Mouse (Mus musculus): ENCODE data around the gene Alyref2. TPM values are rescaled to one million over a fixed set of nuclear protein-coding genes. Genes with fewer than 3 reads are reported as not detected.

Alyref2 gene
- total RNA-seq, 2 experiments from 2014 or later = 0.60 to 4.8 TPM

- ATAC-seq (replicated peaks; ENCODE audit: low FRiP score, poor library complexity, severe bottlenecking) = no peak
These were observed 3.4 kb upstream of the Alyref2 start for GRCm38 (mm10) chr1:171499856-171500255.

DNA sequence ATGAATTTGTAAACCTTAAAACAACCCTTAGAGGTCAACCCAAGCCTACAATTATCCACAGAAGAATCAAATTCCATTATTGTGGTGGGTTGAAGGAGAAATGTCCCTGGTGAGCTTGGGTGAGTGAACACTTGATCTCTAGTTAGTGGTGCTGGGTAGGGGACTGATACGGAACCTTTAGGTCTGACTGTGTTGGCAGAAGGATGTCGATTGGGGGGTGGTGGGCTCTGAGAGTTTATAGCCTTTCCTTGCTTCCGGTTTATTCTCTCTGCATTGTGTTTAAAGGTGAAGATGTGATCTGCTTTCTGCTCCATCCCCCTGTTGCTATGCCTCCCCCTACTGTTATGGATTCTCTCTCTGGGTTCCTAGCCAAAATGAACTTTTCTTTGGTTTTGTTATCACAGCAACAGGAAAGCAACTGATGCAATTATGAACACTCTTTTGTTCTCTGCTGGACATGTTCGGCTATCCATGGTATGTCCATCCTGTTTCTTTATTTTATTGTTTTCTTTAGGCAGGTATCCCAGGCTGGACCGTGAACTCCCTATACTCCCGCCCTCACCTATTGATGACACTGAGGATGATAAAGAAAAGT is 2.2 kb upstream of the Alyref2 start:
- no peak for ATAC-seq (replicated peaks; ENCODE audit: low FRiP score, poor library complexity, severe bottlenecking)

DNA sequence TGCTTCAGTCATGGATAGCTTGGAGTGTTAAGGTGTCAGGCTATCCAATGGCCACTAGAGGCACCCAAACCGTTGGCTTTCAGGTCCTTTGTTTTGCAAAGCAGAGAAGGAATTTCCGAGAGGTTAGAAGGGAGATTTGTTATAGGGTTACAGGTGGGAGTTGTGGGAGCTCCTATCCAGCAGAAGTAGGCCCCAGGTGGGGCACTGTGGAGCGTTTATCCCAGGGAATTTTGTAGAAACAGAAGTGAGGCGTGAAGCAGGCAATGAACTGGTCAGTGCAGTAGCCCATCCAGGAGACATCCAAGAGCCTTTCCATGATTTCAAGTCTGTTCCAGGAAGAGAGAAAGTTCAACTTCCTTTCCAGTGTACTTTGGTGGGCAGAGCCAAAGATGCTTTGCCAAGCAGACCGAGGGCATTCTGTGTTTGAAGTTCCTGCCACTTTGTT is 1.6 kb upstream of the Alyref2 start:
- no peak for ATAC-seq (replicated peaks; ENCODE audit: low FRiP score, poor library complexity, severe bottlenecking)

- ATAC-seq (replicated peaks; ENCODE audit: low FRiP score, poor library complexity, severe bottlenecking) = peak; percentile 53
These were observed 659 bp upstream of the Alyref2 start for GRCm38 (mm10) chr1:171502388-171503249.

- peak; percentile 58 for ATAC-seq (replicated peaks; ENCODE audit: low FRiP score, poor library complexity, severe bottlenecking)
These were observed 464 bp downstream of the Alyref2 start for GRCm38 (mm10) chr1:171503592-171504291.

- no peak for ATAC-seq (replicated peaks; ENCODE audit: low FRiP score, poor library complexity, severe bottlenecking)
These were observed 1.3 kb downstream of the Alyref2 start for GRCm38 (mm10) chr1:171504586-171504985.

GRCm38 (mm10) chr1:171513234-171513633 is 10.0 kb downstream of the Alyref2 start:
- ATAC-seq (replicated peaks; ENCODE audit: low FRiP score, poor library complexity, severe bottlenecking) = no peak

- no peak for ATAC-seq (replicated peaks; ENCODE audit: low FRiP score, poor library complexity, severe bottlenecking)
These were observed 10.5 kb downstream of the Alyref2 start for GRCm38 (mm10) chr1:171513760-171514159.

- ATAC-seq (replicated peaks; ENCODE audit: low FRiP score, poor library complexity, severe bottlenecking) = 0 out of 2 replicates have a peak, but pooled peaks have one; percentile 43
These were observed 11.8 kb downstream of the Alyref2 start for GRCm38 (mm10) chr1:171515039-171515438.

DNA sequence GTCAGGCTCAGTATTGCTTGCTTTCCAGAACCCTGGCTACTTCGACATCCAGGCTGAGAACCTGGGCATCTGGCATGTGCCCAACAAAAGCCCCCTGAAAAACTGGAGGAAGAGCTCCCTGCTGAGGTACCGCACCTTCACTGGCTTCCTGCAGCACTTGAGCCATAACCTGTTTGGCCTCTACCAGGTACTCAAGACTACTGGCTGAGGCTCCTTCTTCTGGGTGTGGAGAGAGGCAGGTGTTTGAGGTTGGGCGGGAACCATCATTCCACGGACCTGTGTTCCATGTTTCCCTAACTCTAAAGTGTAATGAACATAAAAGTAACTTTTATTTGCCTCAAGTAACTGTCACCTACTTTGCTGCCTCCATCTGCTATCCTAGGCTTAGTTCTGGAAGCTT is 12.3 kb downstream of the Alyref2 start:
- no peak for ATAC-seq (replicated peaks; ENCODE audit: low FRiP score, poor library complexity, severe bottlenecking)

- ATAC-seq (replicated peaks; ENCODE audit: low FRiP score, poor library complexity, severe bottlenecking) = no peak
These were observed 28.1 kb downstream of the Alyref2 start for GRCm38 (mm10) chr1:171531367-171531766.

DNA sequence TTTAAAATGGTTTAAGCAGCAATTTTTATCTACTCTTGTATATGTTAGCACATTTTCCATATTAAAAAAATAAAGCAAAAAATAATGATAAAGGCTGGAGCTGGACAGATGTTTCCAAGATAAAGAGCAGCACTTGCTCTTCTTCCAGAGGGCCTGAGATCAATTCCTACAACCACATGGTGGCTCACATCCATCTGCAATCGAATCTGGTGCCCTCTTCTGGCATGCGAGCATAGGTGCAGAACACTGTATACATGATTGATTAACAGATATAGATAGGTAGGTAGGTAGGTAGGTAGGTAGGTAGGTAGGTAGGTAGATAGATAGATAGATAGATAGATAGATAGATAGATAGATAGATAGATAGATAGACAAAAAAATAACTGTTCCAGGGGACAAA is 29.6 kb downstream of the Alyref2 start:
- no peak for ATAC-seq (replicated peaks; ENCODE audit: low FRiP score, poor library complexity, severe bottlenecking)

DNA sequence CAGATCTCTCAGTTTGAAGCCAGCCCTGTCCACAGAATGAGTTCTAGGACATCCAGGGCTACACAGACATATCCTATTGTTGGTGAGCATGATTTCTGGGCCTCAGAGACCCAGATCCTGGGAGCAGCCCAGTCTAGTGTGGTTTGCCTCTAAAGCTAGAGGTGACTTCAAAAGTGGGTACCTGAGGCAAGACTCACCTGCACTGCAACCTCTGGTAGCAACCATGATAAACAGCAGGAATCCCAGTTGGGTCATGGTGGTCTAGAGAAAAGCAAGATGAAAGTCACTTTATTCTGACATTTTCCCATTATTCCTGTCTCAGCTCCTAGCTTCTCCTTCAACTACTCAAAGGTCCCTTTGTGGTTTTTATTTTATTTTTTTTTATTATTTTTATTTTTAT is 31.3 kb downstream of the Alyref2 start:
- no peak for ATAC-seq (replicated peaks; ENCODE audit: low FRiP score, poor library complexity, severe bottlenecking)

DNA sequence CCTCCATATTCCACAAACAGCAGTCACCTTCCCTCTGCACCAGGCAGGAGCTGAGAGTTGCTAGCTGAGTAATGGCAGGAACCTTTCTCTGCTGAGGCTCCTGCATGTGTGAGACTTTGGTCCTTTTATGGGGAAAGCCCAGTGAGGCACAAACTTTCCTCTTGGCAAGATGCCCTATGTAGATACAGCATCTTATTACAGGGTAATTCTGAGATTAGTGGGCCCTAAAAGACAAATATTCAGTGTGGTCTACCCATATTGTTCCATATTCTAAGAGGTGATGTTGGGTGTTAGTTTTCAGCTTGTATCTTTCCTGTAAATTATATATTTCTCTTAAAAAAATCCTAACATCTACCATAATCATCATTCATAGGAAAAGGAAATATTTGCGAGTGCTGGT is 31.9 kb downstream of the Alyref2 start, which contains the start of gene Itln1:
Gene Itln1, minus strand, starts transcription at position 101 of the 400 bp plus-strand sequence.
- no peak for ATAC-seq (replicated peaks; ENCODE audit: low FRiP score, poor library complexity, severe bottlenecking)

DNA sequence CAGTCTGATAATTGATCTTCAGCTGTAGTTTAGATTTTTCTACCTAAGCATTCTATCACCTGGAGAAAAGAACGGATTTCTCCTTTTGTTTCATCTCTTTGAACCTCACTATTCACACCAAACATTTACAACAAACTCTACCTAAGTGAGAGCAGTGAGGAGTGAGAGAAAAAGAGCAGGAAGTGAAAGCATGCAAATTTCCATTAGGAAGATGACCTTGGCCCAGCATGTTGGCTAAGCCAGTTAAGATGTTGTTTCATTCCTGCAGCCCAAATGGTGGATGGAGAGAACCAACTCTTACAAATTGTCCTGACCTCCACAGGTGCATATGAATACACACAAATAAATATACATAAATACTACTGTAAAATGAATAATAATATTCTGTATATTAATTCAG is 37.4 kb downstream of the Alyref2 start:
- no peak for ATAC-seq (replicated peaks; ENCODE audit: low FRiP score, poor library complexity, severe bottlenecking)

DNA sequence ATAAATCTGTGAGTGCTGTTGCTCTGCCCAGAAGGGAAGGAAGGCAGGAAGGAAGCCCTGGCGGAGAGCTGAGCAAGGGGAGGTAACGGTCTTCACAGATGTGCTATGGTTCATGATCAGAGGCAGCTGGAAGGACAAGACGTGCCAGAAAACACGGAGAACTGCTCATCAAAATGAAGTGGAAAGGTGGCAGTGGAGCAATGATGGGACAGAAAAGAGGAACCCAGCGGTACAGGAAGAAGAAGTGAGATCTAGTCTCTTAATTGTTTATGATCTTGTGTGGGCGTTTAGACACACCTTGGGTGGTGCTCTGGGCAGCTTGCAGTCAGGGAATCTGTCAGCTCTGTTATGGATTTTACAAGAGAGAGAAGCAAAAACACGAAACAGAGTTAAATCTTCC is 48.0 kb downstream of the Alyref2 start:
- ATAC-seq (replicated peaks; ENCODE audit: low FRiP score, poor library complexity, severe bottlenecking) = no peak

GRCm38 (mm10) chr1:171552230-171552629 is 49.0 kb downstream of the Alyref2 start:
- ATAC-seq (replicated peaks; ENCODE audit: low FRiP score, poor library complexity, severe bottlenecking) = no peak

- ATAC-seq (replicated peaks; ENCODE audit: low FRiP score, poor library complexity, severe bottlenecking) = no peak
These were observed 50.4 kb downstream of the Alyref2 start for GRCm38 (mm10) chr1:171553359-171554341.
